Mouse (Mus musculus): ENCODE measurements around the gene Cd300lf. TPM values are rescaled to one million over a fixed set of nuclear protein-coding genes. Genes with fewer than 3 reads are reported as not detected.

The Cd300lf gene
- polyA plus RNA-seq, 1 experiment from 2014 or later = not detected

DNA sequence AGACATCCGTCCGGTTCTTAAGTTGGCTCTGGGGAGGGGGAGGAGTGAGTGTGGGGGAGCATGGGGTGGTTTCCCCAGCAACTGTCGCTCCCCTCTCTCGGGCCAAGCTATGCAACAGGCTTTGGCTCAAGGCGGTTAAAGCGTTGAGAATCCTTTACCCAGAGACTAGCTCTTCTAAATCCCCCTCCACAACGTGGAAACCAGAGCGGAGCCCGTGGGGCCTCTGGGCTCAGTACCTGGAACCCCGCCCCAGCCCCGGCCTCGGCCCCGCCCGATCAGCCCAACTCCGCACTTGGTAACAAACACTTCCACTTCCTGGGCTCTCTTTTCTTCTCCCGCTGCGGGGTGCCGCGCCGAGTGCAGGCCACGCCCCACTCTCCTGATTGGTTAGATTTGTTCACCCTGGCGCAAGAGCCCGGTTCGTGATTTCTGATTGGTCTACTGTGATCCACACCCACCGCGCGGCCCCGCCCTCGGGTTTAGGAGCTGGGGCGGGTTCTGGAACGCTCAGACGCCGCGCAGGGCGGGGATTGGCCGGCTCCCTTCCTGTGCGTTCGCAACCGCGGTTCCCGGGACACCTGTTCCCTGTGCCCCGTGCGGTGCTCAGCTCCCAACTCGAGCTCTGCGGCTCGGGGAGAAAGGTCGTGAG, 29.2 kb upstream of the Cd300lf start, which contains the start of gene Slc9a3r1:
TSS of gene Slc9a3r1 (plus strand) at position 510 of the 649 bp plus-strand sequence.
- no peak within 1 kb of the TSS; the same call in 1 of the 2 replicates for H3K27ac ChIP-seq (replicated peaks; ENCODE audit: low read depth, low read length)
- peak within 1 kb of the TSS; percentile 45 for H3K9ac ChIP-seq (replicated peaks; ENCODE audit: low read length)
- H3K4me1 ChIP-seq (ENCODE audit: control insufficient read depth, insufficient read depth, low read length) = peaks cover 14% of the 10 kb centered on the region
- peak within 1 kb of the TSS; percentile 70 for H3K4me2 ChIP-seq (ENCODE audit: low read length)
- peak within 1 kb of the TSS; percentile 48 for H3K4me3 ChIP-seq (replicated peaks; ENCODE audit: low read depth, low read length)
- WGBS = under 1% methylated on average over 47 of the region's 47 CpGs
- H3K27me3 ChIP-seq (ENCODE audit: control insufficient read depth, insufficient read depth, low read length) = peaks cover 44% of the 10 kb centered on the region
- ATAC-seq (ENCODE audit: low FRiP score, low TSS enrichment) (peak; percentile 92), DNase-seq (peak; percentile 94)
- H3K9me3 ChIP-seq (ENCODE audit: control insufficient read depth, low read length) = no peaks in the 10 kb centered on the region
- H3K36me3 ChIP-seq (ENCODE audit: control insufficient read depth, insufficient read depth, low read length) = no peaks in the 10 kb centered on the region

- ATAC-seq (ENCODE audit: low FRiP score, low TSS enrichment) (no peak), DNase-seq (no peak)
- H3K27me3 ChIP-seq (ENCODE audit: control insufficient read depth, insufficient read depth, low read length) = peaks cover 44% of the 10 kb centered on the region
- H3K4me3 ChIP-seq (replicated peaks; ENCODE audit: low read depth, low read length) = no peak overlapping the region
- no peak overlapping the region for H3K9ac ChIP-seq (replicated peaks; ENCODE audit: low read length)
- no peaks in the 10 kb centered on the region for H3K9me3 ChIP-seq (ENCODE audit: control insufficient read depth, low read length)
- H3K4me2 ChIP-seq (ENCODE audit: low read length) = peak overlapping the region; percentile 70
- H3K36me3 ChIP-seq (ENCODE audit: control insufficient read depth, insufficient read depth, low read length) = no peaks in the 10 kb centered on the region
- 22% methylated on average over 9 of the region's 9 CpGs for WGBS
- peaks cover 14% of the 10 kb centered on the region for H3K4me1 ChIP-seq (ENCODE audit: control insufficient read depth, insufficient read depth, low read length)
- no peak overlapping the region for H3K27ac ChIP-seq (replicated peaks; ENCODE audit: low read depth, low read length)
Observed at GRCm38 (mm10) chr11:115162205-115162601, 28.4 kb upstream of the Cd300lf start.

GRCm38 (mm10) chr11:115161578-115162204, 27.9 kb upstream of the Cd300lf start:
- Histone ChIP-seq H3K4me3 (replicated peaks; ENCODE audit: low read depth, low read length) (no peak overlapping the region), H3K9ac (replicated peaks; ENCODE audit: low read length) (no peak overlapping the region), H3K4me1 (ENCODE audit: control insufficient read depth, insufficient read depth, low read length) (peaks cover 14% of the 10 kb centered on the region), H3K9me3 (ENCODE audit: control insufficient read depth, low read length) (no peaks in the 10 kb centered on the region), H3K27me3 (ENCODE audit: control insufficient read depth, insufficient read depth, low read length) (peaks cover 44% of the 10 kb centered on the region), H3K4me2 (ENCODE audit: low read length) (no peak overlapping the region), H3K36me3 (ENCODE audit: control insufficient read depth, insufficient read depth, low read length) (no peaks in the 10 kb centered on the region), H3K27ac (replicated peaks; ENCODE audit: low read depth, low read length) (no peak overlapping the region)
- ATAC-seq (ENCODE audit: low FRiP score, low TSS enrichment) (no peak), DNase-seq (no peak)
- WGBS = 63% methylated on average over 9 of the region's 9 CpGs

DNA sequence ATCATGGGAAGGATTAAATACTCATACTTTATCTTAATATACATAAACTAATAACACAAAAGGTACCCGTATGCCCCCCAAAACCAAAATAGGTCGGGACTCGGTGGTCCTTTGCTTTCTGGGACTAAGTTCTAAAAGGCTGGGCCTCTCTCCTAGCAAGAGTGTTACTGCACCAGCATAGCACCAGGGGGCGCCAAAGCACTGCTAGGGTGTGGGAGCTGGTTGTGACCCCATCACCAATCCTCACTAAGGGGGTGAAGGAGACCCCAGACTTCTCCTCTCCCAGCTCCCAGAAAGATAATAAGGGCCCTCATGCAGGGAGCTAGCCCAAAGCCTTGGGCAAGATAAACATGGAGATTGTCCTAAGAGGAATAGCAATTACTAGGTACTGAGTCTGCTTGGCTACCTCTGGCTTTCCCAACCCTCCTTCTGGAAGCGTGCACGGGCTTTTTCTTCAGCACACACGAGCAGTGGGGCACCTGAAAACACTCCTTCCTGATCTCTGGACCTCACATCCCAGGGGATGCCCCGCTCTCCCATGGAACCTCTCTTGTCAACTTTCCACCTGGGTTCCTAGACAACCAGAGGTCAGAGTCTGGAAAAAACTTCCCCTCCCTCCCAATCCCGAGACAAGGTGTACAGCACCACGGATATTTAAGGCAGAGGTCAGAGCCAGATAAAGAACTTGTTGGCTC, 27.2 kb upstream of the Cd300lf start:
- no peak for ATAC-seq (ENCODE audit: low FRiP score, low TSS enrichment)
- Histone ChIP-seq H3K4me1 (ENCODE audit: control insufficient read depth, insufficient read depth, low read length) (peaks cover 14% of the 10 kb centered on the region), H3K27ac (replicated peaks; ENCODE audit: low read depth, low read length) (no peak overlapping the region), H3K9ac (replicated peaks; ENCODE audit: low read length) (no peak overlapping the region), H3K4me3 (replicated peaks; ENCODE audit: low read depth, low read length) (no peak overlapping the region), H3K4me2 (ENCODE audit: low read length) (no peak overlapping the region), H3K36me3 (ENCODE audit: control insufficient read depth, insufficient read depth, low read length) (no peaks in the 10 kb centered on the region), H3K27me3 (ENCODE audit: control insufficient read depth, insufficient read depth, low read length) (peaks cover 44% of the 10 kb centered on the region), H3K9me3 (ENCODE audit: control insufficient read depth, low read length) (no peaks in the 10 kb centered on the region)
- DNase-seq = peak; percentile 80
- 30% methylated on average over 10 of the region's 10 CpGs for WGBS

GRCm38 (mm10) chr11:115160016-115160797, 26.4 kb upstream of the Cd300lf start:
- WGBS = 50% methylated on average over 11 of the region's 11 CpGs

DNA sequence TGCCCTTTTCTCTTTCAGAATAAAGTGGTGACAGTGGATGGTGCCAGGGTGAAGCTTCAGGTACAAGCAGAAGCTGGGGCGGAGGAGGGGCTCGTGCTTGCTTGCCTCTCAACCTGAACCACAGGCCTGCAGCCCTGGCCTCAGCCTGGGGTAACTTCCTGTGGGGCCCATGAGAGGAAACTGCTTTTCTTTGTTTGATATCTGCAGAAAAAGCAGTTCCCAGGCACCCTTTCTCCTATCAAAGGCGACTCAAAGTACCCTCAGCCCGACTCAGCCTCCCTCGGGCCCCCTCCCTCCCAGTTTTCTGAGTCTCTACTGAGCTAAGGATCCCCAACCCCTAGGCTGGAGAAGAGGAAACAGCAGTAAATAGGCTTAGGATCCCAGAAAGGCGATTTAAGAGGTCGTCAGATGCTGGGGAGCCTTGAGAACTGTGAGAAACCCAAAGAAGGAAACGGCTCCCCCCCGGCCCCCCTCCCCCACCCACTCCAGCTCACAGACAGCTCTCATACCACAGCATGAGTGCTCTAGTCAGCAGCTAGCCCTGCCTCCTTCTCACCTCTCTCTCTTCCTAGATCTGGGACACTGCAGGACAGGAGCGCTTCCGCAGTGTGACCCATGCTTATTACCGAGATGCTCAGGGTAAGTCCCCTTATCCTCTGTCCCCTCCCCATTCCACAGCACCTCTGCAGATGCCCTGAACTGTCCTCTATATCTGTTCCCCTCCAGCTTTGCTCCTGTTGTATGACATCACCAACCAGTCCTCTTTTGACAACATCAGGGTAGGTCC, 24.3 kb upstream of the Cd300lf start:
- ATAC-seq (ENCODE audit: low FRiP score, low TSS enrichment) (no peak), DNase-seq (no peak)
- Histone ChIP-seq H3K4me1 (ENCODE audit: control insufficient read depth, insufficient read depth, low read length) (peaks cover 4% of the 10 kb centered on the region; the same call in 1 of the 2 replicates), H3K9ac (replicated peaks; ENCODE audit: low read length) (no peak overlapping the region), H3K27ac (replicated peaks; ENCODE audit: low read depth, low read length) (no peak overlapping the region), H3K4me3 (replicated peaks; ENCODE audit: low read depth, low read length) (no peak overlapping the region), H3K27me3 (ENCODE audit: control insufficient read depth, insufficient read depth, low read length) (peaks cover 42% of the 10 kb centered on the region), H3K9me3 (ENCODE audit: control insufficient read depth, low read length) (no peaks in the 10 kb centered on the region), H3K4me2 (ENCODE audit: low read length) (no peak overlapping the region), H3K36me3 (ENCODE audit: control insufficient read depth, insufficient read depth, low read length) (no peaks in the 10 kb centered on the region)
- 39% methylated on average over 12 of the region's 12 CpGs for WGBS

More at GRCm38 (mm10) chr11:115160016-115160797, 26.4 kb upstream of the Cd300lf start:
- Histone ChIP-seq H3K36me3 (ENCODE audit: control insufficient read depth, insufficient read depth, low read length) (no peaks in the 10 kb centered on the region), H3K27me3 (ENCODE audit: control insufficient read depth, insufficient read depth, low read length) (peaks cover 41% of the 10 kb centered on the region), H3K27ac (replicated peaks; ENCODE audit: low read depth, low read length) (no peak overlapping the region), H3K4me2 (ENCODE audit: low read length) (no peak overlapping the region), H3K4me1 (ENCODE audit: control insufficient read depth, insufficient read depth, low read length) (peaks cover 14% of the 10 kb centered on the region), H3K9ac (replicated peaks; ENCODE audit: low read length) (no peak overlapping the region), H3K4me3 (replicated peaks; ENCODE audit: low read depth, low read length) (no peak overlapping the region), H3K9me3 (ENCODE audit: control insufficient read depth, low read length) (no peaks in the 10 kb centered on the region)
- ATAC-seq (ENCODE audit: low FRiP score, low TSS enrichment) (no peak), DNase-seq (peak; percentile 50)

DNA sequence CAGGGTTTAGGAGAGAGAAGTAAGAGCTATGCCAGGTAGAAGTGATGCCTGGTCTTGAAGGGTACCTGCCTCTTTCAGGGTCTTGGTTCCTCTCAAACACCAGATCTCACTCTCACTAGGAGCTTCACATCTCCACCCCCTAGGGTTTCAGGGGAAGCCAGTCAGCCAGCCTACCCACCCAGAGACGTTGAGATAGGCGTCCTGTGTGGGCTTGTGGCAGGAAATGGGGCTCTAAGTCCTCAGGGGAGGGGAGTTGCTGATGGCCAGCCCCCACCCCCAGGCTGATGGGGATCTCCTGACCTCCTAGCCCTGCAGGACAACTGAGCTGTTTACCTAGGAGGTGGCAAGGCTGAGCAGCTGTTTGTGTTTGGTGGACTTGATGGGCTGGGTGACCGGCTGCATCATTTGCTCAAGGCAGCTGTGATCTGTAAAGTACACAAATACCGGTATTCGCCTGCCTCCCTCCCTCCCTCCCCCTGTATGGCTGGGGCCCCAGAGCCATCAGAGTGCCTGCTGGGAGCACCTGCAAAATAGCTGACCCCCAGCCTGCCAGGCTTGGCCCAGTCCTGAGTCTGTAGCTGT, 21.4 kb upstream of the Cd300lf start:
- ATAC-seq (ENCODE audit: low FRiP score, low TSS enrichment) (no peak), DNase-seq (no peak)
- WGBS = 29% methylated on average over 5 of the region's 5 CpGs
- H3K36me3 ChIP-seq (ENCODE audit: control insufficient read depth, insufficient read depth, low read length) = no peaks in the 10 kb centered on the region
- H3K4me3 ChIP-seq (replicated peaks; ENCODE audit: low read depth, low read length) = no peak overlapping the region
- peaks cover 10% of the 10 kb centered on the region; the same call in 1 of the 2 replicates for H3K4me1 ChIP-seq (ENCODE audit: control insufficient read depth, insufficient read depth, low read length)
- H3K9ac ChIP-seq (replicated peaks; ENCODE audit: low read length) = no peak overlapping the region
- no peaks in the 10 kb centered on the region for H3K9me3 ChIP-seq (ENCODE audit: control insufficient read depth, low read length)
- no peak overlapping the region for H3K4me2 ChIP-seq (ENCODE audit: low read length)
- H3K27ac ChIP-seq (replicated peaks; ENCODE audit: low read depth, low read length) = no peak overlapping the region
- H3K27me3 ChIP-seq (ENCODE audit: control insufficient read depth, insufficient read depth, low read length) = peaks cover 22% of the 10 kb centered on the region
